Mouse (Mus musculus) CH12.LX (cell line): Measurements from ENCODE around the gene Sufu. TPM values are rescaled to one million over a fixed set of nuclear protein-coding genes. Genes with fewer than 3 reads are reported as not detected.

Experiments used
- DNase-seq: peaks from one replicate; pipeline ENCODE4 v3.0.0-alpha.2; 2013; ENCODE audit errors: extremely low read depth
- H3K27ac ChIP-seq: 2 replicates; pipeline ENCODE4 v1.5.1; 2012; ENCODE audit warnings: low read depth, mild to moderate bottlenecking, control low read depth, moderate library complexity; ENCODE audit not compliant: insufficient read depth
- H3K27me3 ChIP-seq: replicated peaks from 2 replicates; pipeline ENCODE3; 2012; ENCODE audit warnings: inconsistent platforms
- H3K36me3 ChIP-seq, 2 experiments: replicated peaks in 1 of 2; 2 replicates each; pipeline versions ENCODE3 to v1.6.1; 2012; ENCODE audit warnings: inconsistent platforms in 1 of 2, low read length in 1 of 2, mild to moderate bottlenecking in 1 of 2, mixed read lengths in 1 of 2, moderate library complexity in 1 of 2; ENCODE audit not compliant: control insufficient read depth in 1 of 2, insufficient read depth in 1 of 2
- H3K4me1 ChIP-seq, 2 experiments: 2 replicates each; pipeline ENCODE4 v1.6.1; 2012; ENCODE audit warnings: inconsistent platforms in 1 of 2, moderate library complexity in 1 of 2; ENCODE audit not compliant: insufficient read depth in 2 of 2, control insufficient read depth in 1 of 2
- H3K4me2 ChIP-seq: 2 replicates; pipeline ENCODE4 v1.6.1; 2012; ENCODE audit warnings: low read depth, mild to moderate bottlenecking, control low read depth; ENCODE audit not compliant: poor library complexity, insufficient read depth, severe bottlenecking
- H3K4me3 ChIP-seq, 3 experiments: fragments of 150-350 bp in 1 of 3; sonication (generic) in 1 of 3; replicated peaks in 1 of 3; 2 replicates each; pipeline versions ENCODE3 to v1.5.1; 2011 to 2012; ENCODE audit warnings: low read depth in 2 of 3, low read length in 2 of 3, mild to moderate bottlenecking in 2 of 3, moderate library complexity in 2 of 3, control low read depth in 1 of 3, improper control_type of control experiment in 1 of 3, inconsistent platforms in 1 of 3, mixed read lengths in 1 of 3; ENCODE audit not compliant: poor library complexity in 1 of 3
- H3K79me2 ChIP-seq: replicated peaks from 2 replicates; pipeline ENCODE4 v1.6.1; 2012; ENCODE audit warnings: mild to moderate bottlenecking, moderate library complexity; ENCODE audit not compliant: control insufficient read depth, poor library complexity, insufficient read depth, severe bottlenecking; ENCODE audit errors: extremely low read depth
- H3K9ac ChIP-seq: 2 replicates; pipeline ENCODE4 v1.6.1; 2012; ENCODE audit warnings: low read depth, mild to moderate bottlenecking, control low read depth, moderate library complexity; ENCODE audit not compliant: insufficient read depth
- H3K9me3 ChIP-seq: replicated peaks from 2 replicates; pipeline ENCODE3; 2012; ENCODE audit warnings: low read length, inconsistent platforms, mixed read lengths
- BHLHE40 ChIP-seq: IDR thresholded peaks from 2 replicates; pipeline ENCODE4 v1.6.1; 2011; ENCODE audit warnings: mild to moderate bottlenecking, low read depth, low read length, improper control_type of control experiment
- CHD1 ChIP-seq: IDR thresholded peaks from 2 replicates; pipeline ENCODE4 v1.6.1; 2012; ENCODE audit warnings: low read depth, low read length, improper control_type of control experiment, inconsistent platforms
- CHD2 ChIP-seq: IDR thresholded peaks from 2 replicates; pipeline ENCODE4 v1.6.1; 2011; ENCODE audit warnings: low read length, improper control_type of control experiment
- CTCF ChIP-seq, 2 experiments: IDR thresholded peaks in 1 of 2; conservative IDR thresholded peaks in 1 of 2; 2 replicates each; pipeline ENCODE4 v1.5.1; 2011 to 2012; ENCODE audit warnings: low read depth in 2 of 2, low read length in 2 of 2, improper control_type of control experiment in 1 of 2, inconsistent platforms in 1 of 2, mild to moderate bottlenecking in 1 of 2, moderate library complexity in 1 of 2
- E2F4 ChIP-seq: IDR thresholded peaks from 2 replicates; pipeline ENCODE4 v1.6.1; 2011; ENCODE audit warnings: low read depth, low read length, improper control_type of control experiment; ENCODE audit not compliant: insufficient replicate concordance
- ELF1 ChIP-seq: IDR thresholded peaks from 2 replicates; pipeline ENCODE4 v1.6.1; 2014; ENCODE audit warnings: low read depth, mild to moderate bottlenecking, inconsistent platforms, low read length, improper control_type of control experiment
- EP300 ChIP-seq: IDR thresholded peaks from 2 replicates; pipeline ENCODE4 v1.6.1; 2011; ENCODE audit warnings: low read length, improper control_type of control experiment
- ETS1 ChIP-seq: conservative IDR thresholded peaks from 2 replicates; pipeline ENCODE4 v1.6.1; 2012; ENCODE audit warnings: low read depth, mild to moderate bottlenecking, inconsistent platforms, low read length, improper control_type of control experiment, moderate library complexity
- HCFC1 ChIP-seq: IDR thresholded peaks from 2 replicates; pipeline ENCODE4 v1.6.1; 2012; ENCODE audit warnings: low read depth, mild to moderate bottlenecking, inconsistent platforms, low read length, improper control_type of control experiment
- IRF4 ChIP-seq: IDR thresholded peaks from 2 replicates; pipeline ENCODE4 v1.6.1; 2014; ENCODE audit warnings: low read depth, mild to moderate bottlenecking, inconsistent platforms, low read length, improper control_type of control experiment
- JUN ChIP-seq: IDR thresholded peaks from 2 replicates; pipeline ENCODE4 v1.6.1; 2011; ENCODE audit warnings: low read depth, mild to moderate bottlenecking, low read length, improper control_type of control experiment, moderate library complexity; ENCODE audit not compliant: insufficient read depth
- KAT2A ChIP-seq: IDR thresholded peaks from 2 replicates; pipeline ENCODE4 v1.6.1; 2012; ENCODE audit warnings: low read length, improper control_type of control experiment, inconsistent platforms; ENCODE audit not compliant: insufficient replicate concordance
- MAFK ChIP-seq: IDR thresholded peaks from 2 replicates; pipeline ENCODE4 v1.6.1; 2011; ENCODE audit warnings: low read length, improper control_type of control experiment; ENCODE audit not compliant: insufficient replicate concordance
- MAX ChIP-seq: IDR thresholded peaks from 2 replicates; pipeline ENCODE4 v1.6.1; 2011; ENCODE audit warnings: low read length, improper control_type of control experiment
- MAZ ChIP-seq: IDR thresholded peaks from 2 replicates; pipeline ENCODE4 v1.6.1; 2012; ENCODE audit warnings: low read depth, mild to moderate bottlenecking, inconsistent platforms, low read length, improper control_type of control experiment, moderate library complexity
- MEF2A ChIP-seq: IDR thresholded peaks from 2 replicates; pipeline ENCODE4 v1.6.1; 2014; ENCODE audit warnings: low read depth, mild to moderate bottlenecking, inconsistent platforms, low read length, improper control_type of control experiment, borderline replicate concordance
- MXI1 ChIP-seq: IDR thresholded peaks from 2 replicates; pipeline ENCODE4 v1.6.1; 2011; ENCODE audit warnings: mild to moderate bottlenecking, low read depth, low read length, improper control_type of control experiment
- MYC ChIP-seq: IDR thresholded peaks from 2 replicates; pipeline ENCODE4 v1.6.1; 2011; ENCODE audit warnings: low read depth, mild to moderate bottlenecking, improper control_type of control experiment, low read length
- NRF1 ChIP-seq: IDR thresholded peaks from 2 replicates; pipeline ENCODE4 v1.6.1; 2014; ENCODE audit warnings: low read depth, mild to moderate bottlenecking, inconsistent platforms, low read length, improper control_type of control experiment, moderate library complexity
- PAX5 ChIP-seq: IDR thresholded peaks from 2 replicates; pipeline ENCODE4 v1.6.1; 2012; ENCODE audit warnings: low read length, inconsistent platforms, mixed read lengths
- POLR2A ChIP-seq: IDR thresholded peaks from 2 replicates; pipeline ENCODE4 v1.6.1; 2011; ENCODE audit warnings: low read depth, mild to moderate bottlenecking, improper control_type of control experiment, low read length
- RAD21 ChIP-seq: IDR thresholded peaks from 2 replicates; pipeline ENCODE4 v1.6.1; 2011; ENCODE audit warnings: low read depth, mild to moderate bottlenecking, low read length, improper control_type of control experiment, moderate library complexity
- RCOR1 ChIP-seq: conservative IDR thresholded peaks from 2 replicates; pipeline ENCODE4 v1.6.1; 2012; ENCODE audit warnings: low read depth, mild to moderate bottlenecking, inconsistent platforms, low read length, improper control_type of control experiment
- SIN3A ChIP-seq: IDR thresholded peaks from 2 replicates; pipeline ENCODE4 v1.6.1; 2012; ENCODE audit warnings: low read length, improper control_type of control experiment, inconsistent platforms
- SMC3 ChIP-seq: IDR thresholded peaks from 2 replicates; pipeline ENCODE4 v1.6.1; 2011; ENCODE audit warnings: low read depth, low read length, improper control_type of control experiment
- TBP ChIP-seq: conservative IDR thresholded peaks from 2 replicates; pipeline ENCODE4 v1.6.1; 2011; ENCODE audit warnings: low read depth, low read length, improper control_type of control experiment
- TCF12 ChIP-seq: IDR thresholded peaks from 2 replicates; pipeline ENCODE4 v1.6.1; 2014; ENCODE audit warnings: low read depth, mild to moderate bottlenecking, inconsistent platforms, low read length, improper control_type of control experiment
- UBTF ChIP-seq: IDR thresholded peaks from 2 replicates; pipeline ENCODE4 v1.6.1; 2012; ENCODE audit warnings: low read depth, mild to moderate bottlenecking, inconsistent platforms, low read length, improper control_type of control experiment, moderate library complexity
- USF1 ChIP-seq: IDR thresholded peaks from 2 replicates; pipeline ENCODE4 v1.6.1; 2014; ENCODE audit warnings: low read depth, mild to moderate bottlenecking, inconsistent platforms, low read length, improper control_type of control experiment
- ZKSCAN1 ChIP-seq: IDR thresholded peaks from 2 replicates; pipeline ENCODE4 v1.6.1; 2012; ENCODE audit warnings: low read depth, inconsistent platforms, low read length, improper control_type of control experiment, borderline replicate concordance
- ZNF384 ChIP-seq: IDR thresholded peaks from 2 replicates; pipeline ENCODE4 v1.6.1; 2012; ENCODE audit warnings: low read depth, low read length, improper control_type of control experiment, inconsistent platforms
- dilution Hi-C: fragments of 300-500 bp; cut with MboI; formaldehyde crosslinking; loops from 2 replicates; pipeline ENCODE4 v1.14.3; 2020; ENCODE audit warnings: low sequenced_read_pairs; ENCODE audit not compliant: extremely low pct_unique_long_range_greater_than_20kb, extremely low pct_ligation_motif_present
- in situ Hi-C: fragments of 300-500 bp; cut with MboI; formaldehyde crosslinking; loops from 3 replicates; pipeline ENCODE4 v1.14.3; 2019; ENCODE audit warnings: low sequenced_read_pairs, low pct_ligation_motif_present, low pct_unique_long_range_greater_than_20kb, mixed read lengths
- polyA plus RNA-seq: library from polyadenylated mRNA; unstranded; fragments of >175 nt; gene quantifications from 2 replicates; pipeline ENCODE4 v1.2.1, GENCODE M21; 2012; ENCODE audit warnings: low read depth; ENCODE audit not compliant: insufficient read length
- total RNA-seq, 2 experiments: library from RNA; depleted of rRNA; stranded (reverse); fragments of 300-350 nt in 1 of 2; fragments of >200 nt in 1 of 2; gene quantifications; 2 replicates each; pipeline ENCODE4 v1.2.3; 2012 to 2014

Gene Sufu
- total and polyA plus RNA-seq, 3 experiments = 3.6 to 22.6 (median 9.8) TPM

DNA sequence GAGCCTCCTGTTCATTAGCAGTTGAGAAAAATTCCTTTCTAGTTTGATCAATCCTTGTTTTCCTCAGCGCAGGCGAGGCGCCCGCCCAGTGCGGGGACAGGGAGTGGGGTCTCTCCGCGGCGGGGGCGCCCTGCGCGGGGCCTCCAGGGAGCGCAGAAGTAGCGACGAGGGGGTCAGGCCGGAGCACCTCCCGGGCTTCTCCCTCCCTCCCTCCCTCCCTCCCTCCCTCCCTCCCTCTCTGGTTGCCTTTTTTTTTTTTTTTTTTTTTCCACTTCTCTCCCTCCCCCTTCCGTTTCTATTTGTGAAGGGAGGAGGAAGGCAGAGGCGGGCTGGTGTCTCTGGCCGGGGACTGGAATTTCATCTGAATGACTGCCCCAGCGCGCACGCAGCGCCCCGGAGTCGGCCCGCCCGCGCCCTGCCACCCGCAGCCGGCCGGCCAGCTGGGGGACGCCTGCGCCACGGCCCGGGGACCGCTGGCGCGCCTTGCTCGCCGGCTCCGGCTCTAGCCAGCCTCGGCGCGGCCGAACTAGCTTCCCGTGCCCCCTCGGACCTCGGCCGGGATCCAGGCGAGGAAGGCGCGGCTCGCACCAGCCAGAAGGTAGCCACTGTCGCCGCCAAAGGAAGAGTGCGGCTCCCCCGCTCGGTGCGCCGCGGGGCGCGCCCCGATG lies 104.8 kb downstream of the Sufu start, which contains the start of gene Trim8:
TSS of gene Trim8 (plus strand) at position 302 of the 668 bp plus-strand sequence.
- Histone ChIP-seq H3K27me3 (no peaks in the 10 kb centered on the region), H3K79me2 (peaks cover 41% of the 10 kb centered on the region), H3K36me3 (peaks cover 0 to 22% of the 10 kb centered on the region in 2 experiments), H3K27ac (peak within 1 kb of the TSS; percentile 96), H3K4me2 (peak within 1 kb of the TSS; percentile 60), H3K4me1 (peaks cover 2 to 18% of the 10 kb centered on the region in 2 experiments; a peak in 3 of 4 replicates), H3K9me3 (no peaks in the 10 kb centered on the region), H3K9ac (peak within 1 kb of the TSS; percentile 98), H3K4me3 (peak within 1 kb of the TSS; percentile 82 to 95 (median 93))
- DNase-seq = peak; percentile 69
- TF ChIP-seq SIN3A (no peak), ZNF384 (peak; percentile 91), MAFK (no peak), CHD2 (0 out of 2 replicates have a peak, but pooled peaks have one; percentile 14), E2F4 (no peak), ZKSCAN1 (no peak), MYC (no peak), NRF1 (no peak), IRF4 (no peak; the same call in 1 of the 2 replicates), MAZ (no peak), JUN (no peak), POLR2A (peak; percentile 37; the same call in 1 of the 2 replicates), MXI1 (no peak), UBTF (peak; percentile 27), RCOR1 (no peak), CHD1 (no peak), PAX5 (no peak), TCF12 (no peak), CTCF (conservative IDR thresholded peaks at IDR 0.05 in 1 of 2, IDR thresholded peaks at IDR 0.05 in 1 of 2; ENCODE audit: low read depth in 2 of 2, low read length in 2 of 2) (no peak), KAT2A (no peak), SMC3 (no peak)
- dilution Hi-C loops = no loop called here
- in situ Hi-C loops = no loop called here

DNA sequence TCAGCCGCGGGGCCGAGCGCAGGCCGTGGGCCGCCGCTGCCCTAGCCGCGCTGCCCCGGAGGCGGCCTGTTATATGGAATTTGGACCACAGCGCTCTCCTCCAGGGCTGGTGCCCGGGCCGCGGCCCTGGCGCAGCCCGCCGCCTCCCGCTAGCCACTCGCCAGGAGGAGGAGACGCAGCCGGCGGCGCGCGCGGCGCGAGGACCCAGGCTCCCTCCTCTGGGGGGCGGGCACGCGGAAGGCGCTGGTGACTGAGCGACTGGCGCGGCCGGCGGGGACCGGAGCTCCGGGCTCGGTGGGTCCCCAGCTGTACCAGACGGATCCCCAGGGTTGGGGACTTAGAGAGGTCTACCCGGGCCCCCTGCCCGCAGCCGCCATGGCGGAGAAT lies 105.4 kb downstream of the Sufu start:
- peaks cover 4 to 27% of the 10 kb centered on the region in 2 experiments for H3K36me3 ChIP-seq
- peak overlapping the region; percentile 96 for H3K27ac ChIP-seq
- H3K9me3 ChIP-seq = no peaks in the 10 kb centered on the region
- H3K79me2 ChIP-seq = peaks cover 46% of the 10 kb centered on the region
- dilution Hi-C loops = no loop called here
- H3K4me3 ChIP-seq = peak overlapping the region; percentile 82 to 93 (median 93)
- peaks cover 6 to 23% of the 10 kb centered on the region in 2 experiments for H3K4me1 ChIP-seq
- no peaks in the 10 kb centered on the region for H3K27me3 ChIP-seq
- peak overlapping the region; percentile 98 for H3K9ac ChIP-seq
- DNase-seq = peak; percentile 53
- peak overlapping the region; percentile 11; the same call in 1 of the 2 replicates for H3K4me2 ChIP-seq
- in situ Hi-C loops = no loop called here
- TF ChIP-seq BHLHE40 (no peak), CTCF (conservative IDR thresholded peaks at IDR 0.05 in 1 of 2, IDR thresholded peaks at IDR 0.05 in 1 of 2; ENCODE audit: low read depth in 2 of 2, low read length in 2 of 2) (no peak; a peak in 1 of 4 replicates), MXI1 (no peak), USF1 (no peak), PAX5 (no peak), EP300 (no peak), HCFC1 (no peak), JUN (no peak), SIN3A (no peak; the same call in 1 of the 2 replicates), ELF1 (peak; percentile 36; the same call in 1 of the 2 replicates), MAX (no peak), TCF12 (no peak), MAFK (no peak), MEF2A (no peak), MYC (no peak), UBTF (peak; percentile 85), RAD21 (no peak), TBP (no peak), ETS1 (no peak)
